Mouse (Mus musculus) megakaryocyte, embryonic 14.5 days (primary cell): ENCODE measurements at regions not wholly inside any gene's neighbourhood (a gene's known extent, or its start where the extent isn't known, plus 50 kb on each side); places are given as distances from the start of the nearest gene placed in this dataset.

Experiments used
- FLI1 ChIP-seq: IDR thresholded peaks from 2 replicates; pipeline ENCODE4 v1.6.1; 2012; ENCODE audit warnings: low read length, inconsistent platforms, mixed read lengths
- GATA1 ChIP-seq: IDR thresholded peaks from 3 replicates; pipeline ENCODE4 v1.6.1; 2012; ENCODE audit warnings: mixed read lengths, low read length, inconsistent platforms, borderline replicate concordance

GRCm38 (mm10) chr2:75424911-75425310 is 234.2 kb upstream of the Hnrnpa3 start:
- TF ChIP-seq GATA1 (no peak), FLI1 (no peak)
